Mouse (Mus musculus): ENCODE measurements around the gene Pik3r5. TPM values are rescaled to one million over a fixed set of nuclear protein-coding genes. Genes with fewer than 3 reads are reported as not detected.

The Pik3r5 gene
- total RNA-seq, 2 experiments from 2014 or later: 0.43 to 0.56 TPM

DNA sequence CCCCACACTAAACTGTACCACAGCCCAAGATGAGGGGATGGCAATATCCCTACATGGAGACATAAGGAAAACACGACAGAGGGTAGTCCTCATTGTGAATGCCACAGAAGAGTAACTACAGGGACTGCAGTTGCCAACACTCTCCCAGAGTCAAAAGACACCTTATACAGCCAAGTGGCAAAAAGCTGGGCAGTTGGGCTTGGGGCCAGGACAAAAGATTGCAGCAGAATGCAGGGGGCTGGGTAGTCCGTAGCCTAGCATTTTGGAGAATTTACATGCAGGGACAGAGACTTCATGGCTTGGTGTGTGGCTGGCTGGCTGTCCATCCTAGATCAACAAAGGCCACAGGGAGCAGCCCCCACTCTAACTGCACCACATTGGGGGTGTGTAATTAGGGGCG, 52.5 kb downstream of the Pik3r5 start:
- TF ChIP-seq CTCF (IDR thresholded peaks at IDR 0.05): no peak
- no peak for DNase-seq
- intact Hi-C loops (cut with DNase I): loop anchor here (10.0 kb wide), 1 partner anchor 320 kb away; no protein-coding TSS in a partner anchor
- Histone ChIP-seq H3K27ac (no peak overlapping the region), H3K4me3 (no peak overlapping the region)

DNA sequence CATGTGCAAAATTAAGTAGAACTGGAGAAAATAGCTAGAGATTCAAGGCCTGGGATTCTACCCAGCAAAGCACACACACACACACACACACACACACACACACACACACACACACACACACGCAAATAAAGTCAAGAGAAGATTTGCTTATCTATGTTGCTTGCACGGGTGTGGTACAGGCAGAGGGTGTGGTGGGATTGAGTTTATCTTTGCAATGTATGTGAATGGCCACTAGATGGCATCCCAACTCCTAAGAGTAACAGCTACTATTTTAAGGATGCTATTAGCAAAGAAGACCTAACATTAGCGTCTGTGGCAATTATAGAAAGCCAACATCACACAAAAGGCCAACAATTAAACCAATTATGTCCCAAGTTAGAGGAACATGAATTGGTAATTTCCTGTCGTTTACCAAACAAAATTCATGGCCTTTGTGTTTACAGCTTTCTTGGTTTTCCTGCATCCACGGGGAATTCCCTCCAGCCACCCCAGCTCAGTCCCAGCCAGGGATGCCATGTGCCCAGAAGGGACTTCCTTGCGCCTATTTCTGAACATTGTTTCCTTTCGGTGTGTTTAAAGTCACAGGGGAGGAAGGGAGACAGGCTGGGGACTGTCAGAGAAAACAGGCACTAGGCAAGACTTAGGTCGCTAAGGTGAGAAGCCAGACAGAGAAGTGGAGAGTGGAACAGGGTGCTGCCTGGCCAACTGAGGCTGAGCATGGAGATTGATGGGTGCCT, 53.5 kb downstream of the Pik3r5 start:
- DNase-seq: no peak
- no peak overlapping the region for H3K27ac ChIP-seq
- H3K4me3 ChIP-seq: no peak overlapping the region
- intact Hi-C loops (cut with DNase I): loop anchor here (5.0 to 10.0 kb wide), 2 partner anchors 62 to 319 kb away; no protein-coding TSS in a partner anchor
- TF ChIP-seq CTCF (IDR thresholded peaks at IDR 0.05): peak; percentile 80

GRCm38 (mm10) chr11:68486093-68486492, 54.2 kb downstream of the Pik3r5 start:
- TF ChIP-seq CTCF (IDR thresholded peaks at IDR 0.05): no peak
- Histone ChIP-seq H3K4me3 (no peak overlapping the region), H3K27ac (no peak overlapping the region)
- no peak for DNase-seq
- intact Hi-C loops (cut with DNase I): loop anchor here (5.0 to 10.0 kb wide), 2 partner anchors 61 to 319 kb away; no protein-coding TSS in a partner anchor

DNA sequence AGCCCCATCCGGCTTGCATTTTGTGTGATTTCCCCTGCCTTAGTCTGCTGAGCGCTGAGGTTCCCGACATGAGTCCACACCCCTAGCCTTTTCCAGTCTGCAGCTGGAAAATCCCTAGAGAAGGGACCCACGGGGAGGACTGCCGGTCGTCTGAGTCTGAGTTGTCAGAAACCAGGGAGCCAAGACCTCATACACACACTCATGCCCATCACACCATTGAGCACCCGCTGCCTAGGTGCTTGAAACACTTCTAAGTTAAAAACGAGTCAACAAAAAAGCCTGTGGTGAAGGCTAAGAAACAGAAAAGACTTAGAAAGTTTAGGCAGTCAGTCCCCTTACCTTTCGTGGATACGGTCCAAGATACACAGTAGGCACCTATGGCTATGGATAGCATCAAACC, 55.8 kb downstream of the Pik3r5 start:
- no peak for TF ChIP-seq CTCF (IDR thresholded peaks at IDR 0.05)
- no peak for DNase-seq
- intact Hi-C loops (cut with DNase I): loop anchor here (5.0 to 10.0 kb wide), 2 partner anchors 60 to 317 kb away; no protein-coding TSS in a partner anchor
- no peak overlapping the region for H3K4me3 ChIP-seq
- H3K27ac ChIP-seq: no peak overlapping the region

GRCm38 (mm10) chr11:68488256-68488824, 56.4 kb downstream of the Pik3r5 start:
- H3K4me3 ChIP-seq: no peak overlapping the region
- no peak overlapping the region for H3K27ac ChIP-seq
- no peak for DNase-seq
- TF ChIP-seq CTCF (IDR thresholded peaks at IDR 0.05): no peak
- intact Hi-C loops (cut with DNase I): loop anchor here (5.0 to 10.0 kb wide), 2 partner anchors 59 to 316 kb away; no protein-coding TSS in a partner anchor

DNA sequence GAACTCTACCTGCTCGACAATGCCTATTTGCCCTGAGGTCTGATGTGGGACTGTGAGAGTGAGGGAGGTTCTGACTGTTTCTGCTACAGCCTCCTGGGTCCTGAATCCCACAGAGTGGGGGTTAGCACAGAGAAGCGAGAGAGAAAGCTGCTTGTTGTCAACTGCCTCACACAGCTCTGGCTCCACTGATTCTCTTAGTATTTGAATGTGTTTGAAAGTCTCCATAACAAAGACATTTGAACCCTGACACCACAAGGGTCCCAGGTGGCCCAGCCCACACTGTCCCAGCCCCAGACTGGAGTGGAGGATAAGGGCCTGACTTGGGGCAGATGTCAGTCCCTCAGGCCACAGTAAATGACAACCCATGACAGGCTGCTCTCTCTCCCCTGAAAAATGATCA, 57.3 kb downstream of the Pik3r5 start:
- intact Hi-C loops (cut with DNase I): loop anchor here (5.0 to 10.0 kb wide), 2 partner anchors 58 to 316 kb away; no protein-coding TSS in a partner anchor
- no peak overlapping the region for H3K4me3 ChIP-seq
- no peak overlapping the region for H3K27ac ChIP-seq
- TF ChIP-seq CTCF (IDR thresholded peaks at IDR 0.05): no peak
- DNase-seq: no peak

DNA sequence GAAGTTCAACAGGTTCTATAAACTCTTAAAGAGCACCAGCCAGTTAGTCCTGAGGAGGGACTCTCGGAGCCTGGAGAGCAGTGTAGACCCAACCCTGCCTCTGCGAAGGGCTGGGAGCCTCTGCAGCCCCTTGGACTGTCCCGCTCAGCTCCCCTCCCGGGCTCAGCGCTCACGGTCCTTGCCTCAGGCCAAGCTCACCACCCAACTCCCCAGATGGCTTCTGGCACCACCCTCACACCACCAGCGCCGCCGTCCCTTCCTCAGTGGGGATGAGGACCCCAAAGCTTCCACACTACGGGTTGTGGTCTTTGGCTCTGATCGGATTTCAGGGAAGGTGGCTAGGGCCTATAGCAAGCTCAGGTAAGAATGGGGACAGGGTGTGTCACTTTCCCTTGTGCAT, 60.7 kb downstream of the Pik3r5 start:
- DNase-seq: no peak
- TF ChIP-seq CTCF (IDR thresholded peaks at IDR 0.05): no peak
- intact Hi-C loops (cut with DNase I): no loop called here
- Histone ChIP-seq H3K27ac (no peak overlapping the region), H3K4me3 (no peak overlapping the region)

DNA sequence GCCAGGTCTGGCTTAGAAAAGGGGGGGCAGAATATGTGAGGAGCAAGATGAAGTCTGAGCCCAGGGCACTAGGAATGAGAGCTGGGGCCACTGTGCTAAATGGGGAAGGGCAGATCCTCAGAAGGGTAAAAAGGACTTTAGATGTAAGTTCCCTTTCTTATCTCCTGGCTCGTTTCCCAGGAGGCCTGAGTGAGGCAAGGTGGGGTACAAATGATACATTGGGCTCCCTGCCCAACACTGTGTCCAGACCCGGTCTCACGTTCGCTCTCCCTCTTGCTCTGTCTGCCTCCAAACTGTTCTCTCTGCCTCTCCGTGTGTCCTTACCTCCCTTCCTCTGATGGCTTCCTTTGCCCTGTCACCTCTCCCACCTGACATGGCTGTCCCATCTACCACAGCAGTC, 61.8 kb downstream of the Pik3r5 start:
- H3K27ac ChIP-seq: no peak overlapping the region
- no peak overlapping the region for H3K4me3 ChIP-seq
- TF ChIP-seq CTCF (IDR thresholded peaks at IDR 0.05): no peak
- DNase-seq: no peak
- intact Hi-C loops (cut with DNase I): no loop called here

- no peak for DNase-seq
- intact Hi-C loops (cut with DNase I): no loop called here
- H3K4me3 ChIP-seq: no peak overlapping the region
- no peak for TF ChIP-seq CTCF (IDR thresholded peaks at IDR 0.05)
- H3K27ac ChIP-seq: peak overlapping the region; percentile 38
Observed at GRCm38 (mm10) chr11:68497081-68497480, 65.2 kb downstream of the Pik3r5 start.

DNA sequence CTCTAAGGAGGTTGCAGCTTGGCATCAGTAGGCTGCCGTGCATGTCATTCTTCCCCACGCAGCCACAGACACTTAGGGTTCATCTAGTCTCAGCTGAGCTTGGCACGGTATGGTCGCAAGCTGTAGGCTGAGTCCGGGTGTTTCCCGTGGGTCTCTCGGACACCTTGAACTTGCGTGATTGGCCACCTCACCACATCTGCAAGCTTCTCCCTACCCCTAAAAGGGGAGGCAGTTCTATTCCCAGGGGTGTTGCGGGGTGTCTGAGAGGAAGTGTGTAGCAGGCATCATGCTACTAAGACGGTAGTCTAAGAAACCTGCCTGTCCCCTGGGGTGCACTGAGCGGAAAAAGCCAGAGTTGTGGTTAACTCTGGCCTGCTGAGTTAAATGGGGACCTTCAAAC, 66.6 kb downstream of the Pik3r5 start:
- TF ChIP-seq CTCF (IDR thresholded peaks at IDR 0.05): no peak
- intact Hi-C loops (cut with DNase I): no loop called here

GRCm38 (mm10) chr11:68498999-68499699, 67.2 kb downstream of the Pik3r5 start:
- no peak for TF ChIP-seq CTCF (IDR thresholded peaks at IDR 0.05)
- no peak for DNase-seq
- Histone ChIP-seq H3K27ac (no peak overlapping the region), H3K4me3 (no peak overlapping the region)
- intact Hi-C loops (cut with DNase I): no loop called here

More for the DNA sequence above, 66.6 kb downstream of the Pik3r5 start:
- Histone ChIP-seq H3K27ac (no peak overlapping the region), H3K4me3 (no peak overlapping the region)
- no peak for DNase-seq

GRCm38 (mm10) chr11:68500949-68501350, 69.0 kb downstream of the Pik3r5 start:
- no peak for DNase-seq
- no peak overlapping the region for H3K4me3 ChIP-seq
- intact Hi-C loops (cut with DNase I): no loop called here
- H3K27ac ChIP-seq: no peak overlapping the region
- TF ChIP-seq CTCF (IDR thresholded peaks at IDR 0.05): no peak

GRCm38 (mm10) chr11:68502408-68502807, 70.5 kb downstream of the Pik3r5 start:
- no peak for DNase-seq
- Histone ChIP-seq H3K4me3 (peak overlapping the region; percentile 70; the same call in 1 of the 2 replicates), H3K27ac (peak overlapping the region; percentile 64)
- intact Hi-C loops (cut with DNase I): no loop called here
- TF ChIP-seq CTCF (IDR thresholded peaks at IDR 0.05): no peak
